Mouse (Mus musculus): ENCODE results near the gene Arfgap2.

GRCm38 (mm10) chr2:91263692-91264660 is 798 bp upstream of the Arfgap2 start:
- TF ChIP-seq CTCF (IDR thresholded peaks at IDR 0.05; ENCODE audit: extremely low read depth, insufficient read depth, insufficient read length, insufficient replicate concordance) (no peak), POLR2A (IDR thresholded peaks at IDR 0.05; ENCODE audit: low read depth, low read length) (no peak)

Measured in spleen, adult 2 months (tissue).